Mouse (Mus musculus): ENCODE measurements around the gene Tanc1. TPM values are rescaled to one million over a fixed set of nuclear protein-coding genes. Genes with fewer than 3 reads are reported as not detected.

Tanc1 gene
- polyA plus RNA-seq, 1 experiment from 2014 or later = 14.4 TPM

GRCm38 (mm10) chr2:59793337-59793736 is 181.5 kb downstream of the Tanc1 start:
- H3K27me3 ChIP-seq (ENCODE audit: control insufficient read depth, insufficient read depth, low read length) = no peaks in the 10 kb centered on the region
- no peak overlapping the region for H3K4me3 ChIP-seq (ENCODE audit: low read depth, low read length)
- no peaks in the 10 kb centered on the region; the same call in 1 of the 2 replicates for H3K36me3 ChIP-seq (ENCODE audit: control insufficient read depth, insufficient read depth, low read length)
- ATAC-seq (ENCODE audit: insufficient read depth, low FRiP score, low TSS enrichment) = no peak
- no peak for DNase-seq (ENCODE audit: low spot score)
- H3K4me1 ChIP-seq (ENCODE audit: control insufficient read depth, insufficient read depth, low read length) = no peaks in the 10 kb centered on the region
- H3K27ac ChIP-seq (ENCODE audit: low read depth, low read length) = no peak overlapping the region
- WGBS = 83% methylated on average over 9 of the region's 9 CpGs
- no peak overlapping the region for H3K9ac ChIP-seq (ENCODE audit: low read length)
- no peak overlapping the region for H3K4me2 ChIP-seq (ENCODE audit: low read depth)
- H3K9me3 ChIP-seq (ENCODE audit: control insufficient read depth, low read length) = no peaks in the 10 kb centered on the region

- H3K9me3 ChIP-seq (ENCODE audit: control insufficient read depth, low read length) = no peaks in the 10 kb centered on the region
- H3K9ac ChIP-seq (ENCODE audit: low read length) = no peak overlapping the region
- H3K4me3 ChIP-seq (ENCODE audit: low read depth, low read length) = no peak overlapping the region
- H3K36me3 ChIP-seq (ENCODE audit: control insufficient read depth, insufficient read depth, low read length) = peaks cover 2% of the 10 kb centered on the region; the same call in 1 of the 2 replicates
- no peak for DNase-seq (ENCODE audit: low spot score)
- H3K27ac ChIP-seq (ENCODE audit: low read depth, low read length) = no peak overlapping the region
- no peak overlapping the region for H3K4me2 ChIP-seq (ENCODE audit: low read depth)
- WGBS = 95% methylated on average over 6 of the region's 6 CpGs
- H3K27me3 ChIP-seq (ENCODE audit: control insufficient read depth, insufficient read depth, low read length) = no peaks in the 10 kb centered on the region
- ATAC-seq (ENCODE audit: insufficient read depth, low FRiP score, low TSS enrichment) = no peak
- H3K4me1 ChIP-seq (ENCODE audit: control insufficient read depth, insufficient read depth, low read length) = no peaks in the 10 kb centered on the region
These were observed 183.0 kb downstream of the Tanc1 start for GRCm38 (mm10) chr2:59794838-59795237.

- no peaks in the 10 kb centered on the region for H3K4me1 ChIP-seq (ENCODE audit: control insufficient read depth, insufficient read depth, low read length)
- no peak for ATAC-seq (ENCODE audit: insufficient read depth, low FRiP score, low TSS enrichment)
- DNase-seq (ENCODE audit: low spot score) = no peak
- peaks cover 5% of the 10 kb centered on the region; the same call in 1 of the 2 replicates for H3K36me3 ChIP-seq (ENCODE audit: control insufficient read depth, insufficient read depth, low read length)
- no peak overlapping the region for H3K27ac ChIP-seq (ENCODE audit: low read depth, low read length)
- H3K4me3 ChIP-seq (ENCODE audit: low read depth, low read length) = no peak overlapping the region
- no peak overlapping the region for H3K4me2 ChIP-seq (ENCODE audit: low read depth)
- no peaks in the 10 kb centered on the region for H3K9me3 ChIP-seq (ENCODE audit: control insufficient read depth, low read length)
- no peaks in the 10 kb centered on the region for H3K27me3 ChIP-seq (ENCODE audit: control insufficient read depth, insufficient read depth, low read length)
- H3K9ac ChIP-seq (ENCODE audit: low read length) = no peak overlapping the region
- 82% methylated on average over 16 of the region's 16 CpGs for WGBS
These were observed 187.2 kb downstream of the Tanc1 start for GRCm38 (mm10) chr2:59798934-59799532.

GRCm38 (mm10) chr2:59799572-59799971 is 187.7 kb downstream of the Tanc1 start:
- DNase-seq (ENCODE audit: low spot score) (no peak), ATAC-seq (ENCODE audit: insufficient read depth, low FRiP score, low TSS enrichment) (no peak)
- Histone ChIP-seq H3K4me3 (ENCODE audit: low read depth, low read length) (no peak overlapping the region), H3K27ac (ENCODE audit: low read depth, low read length) (no peak overlapping the region), H3K36me3 (ENCODE audit: control insufficient read depth, insufficient read depth, low read length) (peaks cover 5% of the 10 kb centered on the region; the same call in 1 of the 2 replicates), H3K4me2 (ENCODE audit: low read depth) (no peak overlapping the region), H3K9me3 (ENCODE audit: control insufficient read depth, low read length) (no peaks in the 10 kb centered on the region), H3K9ac (ENCODE audit: low read length) (no peak overlapping the region), H3K27me3 (ENCODE audit: control insufficient read depth, insufficient read depth, low read length) (no peaks in the 10 kb centered on the region), H3K4me1 (ENCODE audit: control insufficient read depth, insufficient read depth, low read length) (no peaks in the 10 kb centered on the region)
- 85% methylated on average over 14 of the region's 14 CpGs for WGBS

- Histone ChIP-seq H3K36me3 (ENCODE audit: control insufficient read depth, insufficient read depth, low read length) (peaks cover 5% of the 10 kb centered on the region; the same call in 1 of the 2 replicates), H3K9ac (ENCODE audit: low read length) (no peak overlapping the region), H3K9me3 (ENCODE audit: control insufficient read depth, low read length) (no peaks in the 10 kb centered on the region), H3K27me3 (ENCODE audit: control insufficient read depth, insufficient read depth, low read length) (no peaks in the 10 kb centered on the region), H3K4me1 (ENCODE audit: control insufficient read depth, insufficient read depth, low read length) (0 out of 2 replicates have a peak, but pooled peaks cover 3% of the 10 kb centered on the region), H3K4me3 (ENCODE audit: low read depth, low read length) (no peak overlapping the region), H3K4me2 (ENCODE audit: low read depth) (no peak overlapping the region), H3K27ac (ENCODE audit: low read depth, low read length) (no peak overlapping the region)
- DNase-seq (ENCODE audit: low spot score) = no peak
- no peak for ATAC-seq (ENCODE audit: insufficient read depth, low FRiP score, low TSS enrichment)
- 93% methylated on average over 18 of the region's 18 CpGs for WGBS
These were observed 188.8 kb downstream of the Tanc1 start for GRCm38 (mm10) chr2:59800481-59801266.

GRCm38 (mm10) chr2:59802722-59803387 is 191.0 kb downstream of the Tanc1 start:
- Histone ChIP-seq H3K4me2 (ENCODE audit: low read depth) (no peak overlapping the region), H3K9ac (ENCODE audit: low read length) (no peak overlapping the region), H3K27ac (ENCODE audit: low read depth, low read length) (no peak overlapping the region), H3K4me3 (ENCODE audit: low read depth, low read length) (no peak overlapping the region), H3K27me3 (ENCODE audit: control insufficient read depth, insufficient read depth, low read length) (no peaks in the 10 kb centered on the region), H3K9me3 (ENCODE audit: control insufficient read depth, low read length) (no peaks in the 10 kb centered on the region), H3K4me1 (ENCODE audit: control insufficient read depth, insufficient read depth, low read length) (0 out of 2 replicates have a peak, but pooled peaks cover 5% of the 10 kb centered on the region), H3K36me3 (ENCODE audit: control insufficient read depth, insufficient read depth, low read length) (peaks cover 5% of the 10 kb centered on the region)
- ATAC-seq (ENCODE audit: insufficient read depth, low FRiP score, low TSS enrichment) = no peak
- WGBS = 91% methylated on average over 8 of the region's 8 CpGs
- no peak for DNase-seq (ENCODE audit: low spot score)

- DNase-seq (ENCODE audit: low spot score) = no peak
- Histone ChIP-seq H3K27ac (ENCODE audit: low read depth, low read length) (no peak overlapping the region), H3K4me2 (ENCODE audit: low read depth) (no peak overlapping the region), H3K4me3 (ENCODE audit: low read depth, low read length) (no peak overlapping the region), H3K4me1 (ENCODE audit: control insufficient read depth, insufficient read depth, low read length) (0 out of 2 replicates have a peak, but pooled peaks cover 5% of the 10 kb centered on the region), H3K9me3 (ENCODE audit: control insufficient read depth, low read length) (no peaks in the 10 kb centered on the region), H3K27me3 (ENCODE audit: control insufficient read depth, insufficient read depth, low read length) (no peaks in the 10 kb centered on the region), H3K9ac (ENCODE audit: low read length) (no peak overlapping the region), H3K36me3 (ENCODE audit: control insufficient read depth, insufficient read depth, low read length) (no peaks in the 10 kb centered on the region; the same call in none of the 2 replicates)
- no peak for ATAC-seq (ENCODE audit: insufficient read depth, low FRiP score, low TSS enrichment)
- WGBS = 52% methylated on average over 2 of the region's 2 CpGs
These were observed 193.8 kb downstream of the Tanc1 start for GRCm38 (mm10) chr2:59805595-59805994.

GRCm38 (mm10) chr2:59806038-59806437 is 194.2 kb downstream of the Tanc1 start:
- 36% methylated on average over 6 of the region's 6 CpGs for WGBS
- ATAC-seq (ENCODE audit: insufficient read depth, low FRiP score, low TSS enrichment) (no peak), DNase-seq (ENCODE audit: low spot score) (no peak)

More at GRCm38 (mm10) chr2:59806038-59806437, 194.2 kb downstream of the Tanc1 start:
- H3K36me3 ChIP-seq (ENCODE audit: control insufficient read depth, insufficient read depth, low read length) = no peaks in the 10 kb centered on the region; the same call in none of the 2 replicates
- H3K27me3 ChIP-seq (ENCODE audit: control insufficient read depth, insufficient read depth, low read length) = no peaks in the 10 kb centered on the region
- H3K4me3 ChIP-seq (ENCODE audit: low read depth, low read length) = no peak overlapping the region
- no peak overlapping the region for H3K4me2 ChIP-seq (ENCODE audit: low read depth)
- 0 out of 2 replicates have a peak, but pooled peaks cover 5% of the 10 kb centered on the region for H3K4me1 ChIP-seq (ENCODE audit: control insufficient read depth, insufficient read depth, low read length)
- no peak overlapping the region for H3K9ac ChIP-seq (ENCODE audit: low read length)
- H3K9me3 ChIP-seq (ENCODE audit: control insufficient read depth, low read length) = no peaks in the 10 kb centered on the region
- H3K27ac ChIP-seq (ENCODE audit: low read depth, low read length) = no peak overlapping the region

Measured in neural tube, embryonic 11.5 days (tissue).